Mouse (Mus musculus): ENCODE measurements at regions not wholly inside any gene's neighbourhood (a gene's known extent, or its start where the extent isn't known, plus 50 kb on each side); places are given as distances from the start of the nearest gene placed in this dataset.

GRCm38 (mm10) chr16:63081383-63081782, 227.3 kb downstream of the Pros1 start:
- Histone ChIP-seq H3K4me3 (ENCODE audit: low read depth, low read length) (no peak overlapping the region), H3K27ac (ENCODE audit: low read depth) (no peak overlapping the region), H3K9me3 (ENCODE audit: low read length) (no peaks in the 10 kb centered on the region), H3K9ac (replicated peaks) (no peak overlapping the region), H3K4me1 (ENCODE audit: insufficient read depth) (no peaks in the 10 kb centered on the region), H3K27me3 (ENCODE audit: insufficient read depth, low read length) (no peaks in the 10 kb centered on the region), H3K36me3 (replicated peaks; ENCODE audit: insufficient read depth, low read length) (no peaks in the 10 kb centered on the region), H3K4me2 (ENCODE audit: low read depth, low read length) (no peak overlapping the region)
- WGBS (ENCODE audit: insufficient replicate concordance): 74% methylated on average over 3 of the region's 3 CpGs
- TF ChIP-seq CTCF (IDR thresholded peaks at IDR 0.05; ENCODE audit: low read depth): no peak
- TF ChIP-seq EP300 (IDR thresholded peaks at IDR 0.05; ENCODE audit: low read depth): no peak
- ATAC-seq: no peak
- no peak for DNase-seq

- Histone ChIP-seq H3K9ac (replicated peaks) (no peak overlapping the region), H3K9me3 (ENCODE audit: low read length) (no peaks in the 10 kb centered on the region), H3K4me3 (ENCODE audit: low read depth, low read length) (no peak overlapping the region), H3K4me1 (ENCODE audit: insufficient read depth) (no peaks in the 10 kb centered on the region), H3K27ac (ENCODE audit: low read depth) (no peak overlapping the region), H3K4me2 (ENCODE audit: low read depth, low read length) (no peak overlapping the region), H3K36me3 (replicated peaks; ENCODE audit: insufficient read depth, low read length) (no peaks in the 10 kb centered on the region), H3K27me3 (ENCODE audit: insufficient read depth, low read length) (no peaks in the 10 kb centered on the region)
- no peak for DNase-seq
- WGBS (ENCODE audit: insufficient replicate concordance): 75% methylated on average over 5 of the region's 5 CpGs
- ATAC-seq: no peak
- TF ChIP-seq EP300 (IDR thresholded peaks at IDR 0.05; ENCODE audit: low read depth): no peak
- no peak for TF ChIP-seq CTCF (IDR thresholded peaks at IDR 0.05; ENCODE audit: low read depth)
Measured at GRCm38 (mm10) chr16:63083256-63083655, 229.1 kb downstream of the Pros1 start.

GRCm38 (mm10) chr16:63084021-63084756, 230.1 kb downstream of the Pros1 start:
- TF ChIP-seq EP300 (IDR thresholded peaks at IDR 0.05; ENCODE audit: low read depth) (no peak), CTCF (IDR thresholded peaks at IDR 0.05; ENCODE audit: low read depth) (no peak)
- WGBS (ENCODE audit: insufficient replicate concordance): 77% methylated on average over 10 of the region's 10 CpGs
- no peaks in the 10 kb centered on the region for H3K9me3 ChIP-seq (ENCODE audit: low read length)

GRCm38 (mm10) chr16:63086086-63086796, 232.1 kb downstream of the Pros1 start:
- no peaks in the 10 kb centered on the region for H3K4me1 ChIP-seq (ENCODE audit: insufficient read depth)
- no peaks in the 10 kb centered on the region for H3K9me3 ChIP-seq (ENCODE audit: low read length)
- no peak overlapping the region for H3K9ac ChIP-seq (replicated peaks)
- no peak overlapping the region for H3K4me3 ChIP-seq (ENCODE audit: low read depth, low read length)
- 69% methylated on average over 9 of the region's 9 CpGs for WGBS (ENCODE audit: insufficient replicate concordance)
- H3K36me3 ChIP-seq (replicated peaks; ENCODE audit: insufficient read depth, low read length): no peaks in the 10 kb centered on the region
- DNase-seq: no peak
- H3K27me3 ChIP-seq (ENCODE audit: insufficient read depth, low read length): no peaks in the 10 kb centered on the region
- no peak for TF ChIP-seq EP300 (IDR thresholded peaks at IDR 0.05; ENCODE audit: low read depth)
- no peak for TF ChIP-seq CTCF (IDR thresholded peaks at IDR 0.05; ENCODE audit: low read depth)
- no peak for ATAC-seq
- H3K27ac ChIP-seq (ENCODE audit: low read depth): no peak overlapping the region
- H3K4me2 ChIP-seq (ENCODE audit: low read depth, low read length): no peak overlapping the region

More at GRCm38 (mm10) chr16:63084021-63084756, 230.1 kb downstream of the Pros1 start:
- no peak overlapping the region for H3K27ac ChIP-seq (ENCODE audit: low read depth)
- H3K36me3 ChIP-seq (replicated peaks; ENCODE audit: insufficient read depth, low read length): no peaks in the 10 kb centered on the region
- H3K4me1 ChIP-seq (ENCODE audit: insufficient read depth): no peaks in the 10 kb centered on the region
- DNase-seq: no peak
- ATAC-seq: no peak
- H3K4me2 ChIP-seq (ENCODE audit: low read depth, low read length): no peak overlapping the region
- H3K9ac ChIP-seq (replicated peaks): no peak overlapping the region
- no peaks in the 10 kb centered on the region for H3K27me3 ChIP-seq (ENCODE audit: insufficient read depth, low read length)
- no peak overlapping the region for H3K4me3 ChIP-seq (ENCODE audit: low read depth, low read length)

GRCm38 (mm10) chr16:63091471-63092300, 237.6 kb downstream of the Pros1 start:
- Histone ChIP-seq H3K27me3 (ENCODE audit: insufficient read depth, low read length) (no peaks in the 10 kb centered on the region), H3K9me3 (ENCODE audit: low read length) (no peaks in the 10 kb centered on the region), H3K4me1 (ENCODE audit: insufficient read depth) (no peaks in the 10 kb centered on the region), H3K36me3 (replicated peaks; ENCODE audit: insufficient read depth, low read length) (no peaks in the 10 kb centered on the region), H3K4me2 (ENCODE audit: low read depth, low read length) (no peak overlapping the region), H3K9ac (replicated peaks) (no peak overlapping the region), H3K27ac (ENCODE audit: low read depth) (no peak overlapping the region), H3K4me3 (ENCODE audit: low read depth, low read length) (no peak overlapping the region)
- DNase-seq: no peak
- TF ChIP-seq CTCF (IDR thresholded peaks at IDR 0.05; ENCODE audit: low read depth): no peak
- no peak for TF ChIP-seq EP300 (IDR thresholded peaks at IDR 0.05; ENCODE audit: low read depth)
- ATAC-seq: no peak
- WGBS (ENCODE audit: insufficient replicate concordance): 74% methylated on average over 11 of the region's 11 CpGs

Data from liver, postnatal 0 days (tissue).